Mouse (Mus musculus) Patski (cell line): ENCODE measurements at regions not wholly inside any gene's neighbourhood (a gene's known extent, or its start where the extent isn't known, plus 50 kb on each side); places are given as distances from the start of the nearest gene placed in this dataset.
"Not testable (repeated sequence)": the region's sequence is repeated elsewhere in the genome, so short reads cannot be mapped to it uniquely, and the experiment has no call there.

ENCODE experiments used
- ATAC-seq: fragments of 100-300 bp; one replicate; pipeline ENCODE4 v1.8.0; 2021
- CTCF ChIA-PET: fragments of 350-600 bp; sonication (Branson Sonifier 250); formaldehyde crosslinking; loops from one replicate; lab custom pipeline; 2022; ENCODE audit warnings: inconsistent platforms; lab: Charles Lee
- POLR2A ChIA-PET: fragments of 350-600 bp; sonication (Branson Sonifier 250); formaldehyde crosslinking; loops from one replicate; lab custom pipeline; 2022; ENCODE audit warnings: antibody characterized with exemption, inconsistent platforms; lab: Charles Lee
- DNase-seq: peaks from one replicate; pipeline ENCODE4 v3.0.0-alpha.2; 2011; ENCODE audit warnings: low read depth, low spot score
- H3K27me3 ChIP-seq: fragments of 371-371 bp; one replicate; pipeline ENCODE4 v1.5.1; 2021
- CTCF ChIP-seq: fragments of 100-300 bp; IDR thresholded peaks from one replicate; pipeline ENCODE4 v1.5.1; 2021
- in situ Hi-C: fragments of 300-500 bp; cut with MboI; formaldehyde crosslinking; loops from 3 replicates; pipeline ENCODE4 v1.11.1; 2018; ENCODE audit warnings: low pct_unique_long_range_greater_than_20kb, mixed read lengths

DNA sequence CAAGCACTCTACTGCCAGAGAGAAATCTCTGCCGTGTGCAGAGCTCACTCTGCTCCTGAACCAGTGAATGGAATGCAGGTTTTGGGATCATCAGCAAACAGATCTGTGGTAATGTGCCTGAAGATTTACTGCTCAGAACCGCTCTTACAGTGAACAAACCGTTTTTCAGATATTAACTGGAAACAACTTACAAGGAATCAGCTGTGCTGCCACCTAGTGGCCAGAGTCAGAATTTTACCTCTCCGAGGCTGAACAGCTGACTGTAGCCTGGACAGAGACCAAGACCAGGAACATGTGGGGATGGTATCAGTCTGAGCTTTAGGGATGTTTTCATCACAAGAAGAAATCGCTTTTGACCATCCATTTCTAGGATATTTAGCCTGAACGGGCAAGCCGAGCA is 65.3 kb downstream of the Gm15023 start:
- DNase-seq, CTCF ChIA-PET, POLR2A ChIA-PET, ATAC-seq, H3K27me3 ChIP-seq: not testable (repeated sequence)
- in situ Hi-C loops, result loop anchor here (25.0 kb wide), 1 partner anchor 700 kb away; no protein-coding TSS in a partner anchor
- peak; percentile 44 for TF ChIP-seq CTCF

DNA sequence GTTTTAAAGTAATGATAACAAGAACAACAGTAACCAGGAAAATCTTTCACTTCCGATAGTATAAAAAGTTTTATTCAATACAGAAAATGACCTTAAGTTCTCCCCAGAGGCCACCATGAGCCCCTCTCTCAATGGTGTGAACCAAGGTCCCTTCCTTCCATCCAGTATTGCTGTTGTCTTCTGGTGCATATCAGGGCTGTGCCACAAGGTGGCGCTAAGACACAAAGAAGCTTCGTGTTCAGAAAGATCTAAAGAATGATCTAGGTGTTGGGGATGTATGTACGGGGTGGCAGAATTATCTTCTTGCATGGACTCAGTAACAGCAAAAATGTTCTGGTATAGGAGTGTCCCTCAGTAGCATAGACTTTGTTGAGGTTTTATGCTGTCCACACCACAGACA is 66.6 kb downstream of the Gm15023 start:
- ATAC-seq, H3K27me3 ChIP-seq, POLR2A ChIA-PET, CTCF ChIA-PET, DNase-seq: not testable (repeated sequence)
- peak; percentile 51 for TF ChIP-seq CTCF
- in situ Hi-C loops, result loop anchor here (25.0 kb wide), 1 partner anchor 701 kb away; no protein-coding TSS in a partner anchor

DNA sequence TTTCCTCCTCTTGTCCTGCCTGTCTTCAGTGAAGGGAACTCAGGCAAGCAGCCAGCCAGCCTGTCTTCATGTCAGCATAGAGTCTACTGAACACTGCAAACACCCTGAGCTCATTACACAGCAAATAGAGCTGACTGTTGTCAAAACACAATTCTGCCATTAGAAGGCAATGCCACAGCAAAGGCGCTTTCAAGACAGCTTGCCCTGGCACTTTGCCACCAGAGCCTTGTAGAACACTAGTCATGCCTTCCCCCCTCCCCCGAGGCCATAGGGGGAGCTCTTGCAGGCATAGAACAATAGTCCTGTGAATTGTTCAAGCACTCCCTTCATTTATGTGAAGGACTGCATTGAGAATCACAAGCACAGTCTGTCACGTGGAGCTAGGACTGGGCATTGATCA is 75.8 kb downstream of the Gm15023 start:
- in situ Hi-C loops, result loop anchor here (25.0 kb wide), 1 partner anchor 711 kb away; no protein-coding TSS in a partner anchor
- CTCF ChIA-PET, result interaction anchor here (1.2 kb wide), 1 partner anchor 466 kb away, joined by 3 read pairs; no protein-coding TSS in a partner anchor
- TF ChIP-seq CTCF, result no peak
- DNase-seq (no peak), ATAC-seq (no peak)
- peaks cover 12% of the 10 kb centered on the region for H3K27me3 ChIP-seq
- POLR2A ChIA-PET, result no interaction called here

DNA sequence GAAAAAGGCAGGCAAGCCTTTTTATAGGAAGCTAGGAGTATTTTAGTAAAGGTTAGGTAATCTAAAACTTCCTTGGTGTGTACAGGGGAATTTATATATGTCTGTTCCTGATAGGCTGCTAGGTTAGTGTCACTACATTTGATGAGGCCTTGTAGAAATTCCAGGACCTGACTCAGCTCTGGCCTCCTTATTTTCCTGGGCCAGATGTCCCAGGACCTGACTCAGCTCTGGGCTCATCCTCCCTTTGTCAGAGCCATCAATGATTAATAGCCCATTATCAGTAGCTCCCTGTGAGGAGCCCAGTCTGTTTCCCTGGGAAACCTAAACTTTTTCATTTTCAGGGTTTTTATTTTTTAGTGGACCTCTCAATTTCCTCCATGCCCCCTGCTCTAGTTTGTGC is 79.3 kb downstream of the Gm15023 start:
- H3K27me3 ChIP-seq, result no peaks in the 10 kb centered on the region
- TF ChIP-seq CTCF, result no peak
- POLR2A ChIA-PET, result no interaction called here
- CTCF ChIA-PET, result no interaction called here
- ATAC-seq (peak; percentile 18), DNase-seq (no peak)
- in situ Hi-C loops, result loop anchor here (25.0 kb wide), 1 partner anchor 489 kb away; the partner anchor contains the start of gene Nxf7

DNA sequence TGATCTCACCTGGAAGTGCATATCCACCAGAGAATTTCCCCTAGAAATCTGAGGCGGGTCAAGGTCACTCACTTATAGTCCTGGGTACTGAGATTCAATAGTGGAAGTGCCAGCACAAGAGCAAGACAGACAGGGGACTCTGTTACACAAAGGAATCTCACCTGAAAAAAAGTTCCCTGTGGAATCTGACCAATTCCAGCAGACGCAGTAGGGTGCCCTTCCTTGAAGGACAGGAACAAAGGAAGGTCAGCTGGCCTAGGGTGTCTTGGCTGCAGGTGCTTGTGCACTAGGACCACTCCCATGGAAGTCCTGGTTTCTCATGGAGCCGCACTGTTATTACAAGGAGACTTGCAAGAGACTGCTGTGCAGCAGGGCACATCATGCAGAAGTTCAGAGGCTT is 81.2 kb downstream of the Gm15023 start:
- no peak for TF ChIP-seq CTCF
- no peak for DNase-seq
- no peaks in the 10 kb centered on the region for H3K27me3 ChIP-seq
- no peak for ATAC-seq
- POLR2A ChIA-PET, result no interaction called here
- in situ Hi-C loops, result loop anchor here (25.0 kb wide), 1 partner anchor 491 kb away; the partner anchor contains the start of gene Nxf7
- CTCF ChIA-PET, result no interaction called here

- DNase-seq, POLR2A ChIA-PET, H3K27me3 ChIP-seq: not testable (repeated sequence)
- ATAC-seq, result peak; percentile 77
- in situ Hi-C loops, result loop anchor here (25.0 kb wide), 1 partner anchor 496 kb away; the partner anchor contains the start of gene Nxf7
- TF ChIP-seq CTCF, result peak; percentile 52
- CTCF ChIA-PET, result interaction anchor here (0.8 kb wide), 1 partner anchor 161 kb away, joined by 3 read pairs; no protein-coding TSS in a partner anchor
These were observed 82.1 kb upstream of the Zmat1 start for GRCm38 (mm10) chrX:135091074-135091473.

DNA sequence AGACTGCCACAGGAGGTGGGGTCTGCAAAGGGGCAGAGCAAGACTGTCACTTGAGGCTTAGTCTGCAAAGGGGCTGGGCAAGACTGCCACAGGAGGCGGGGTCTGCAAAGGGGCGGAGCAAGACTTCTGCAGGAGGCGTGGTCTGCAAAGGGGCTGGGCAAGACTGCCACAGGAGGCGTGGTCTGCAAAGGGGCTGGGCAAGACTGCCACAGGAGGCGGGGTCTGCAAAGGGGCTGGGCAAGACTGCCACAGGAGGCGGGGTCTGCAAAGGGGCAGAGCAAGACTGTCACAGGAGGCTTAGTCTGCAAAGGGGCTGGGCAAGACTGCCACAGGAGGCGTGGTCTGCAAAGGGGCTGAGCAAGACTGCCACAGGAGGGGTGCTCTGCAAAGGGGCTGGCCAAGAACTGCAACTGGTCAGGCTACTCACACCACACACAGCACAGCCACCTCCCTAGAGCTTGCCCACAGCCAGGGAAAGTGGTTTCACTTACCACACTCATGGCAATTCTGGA is 78.1 kb upstream of the Zmat1 start:
- ATAC-seq, DNase-seq, CTCF ChIA-PET, H3K27me3 ChIP-seq, POLR2A ChIA-PET: not testable (repeated sequence)
- in situ Hi-C loops, result loop anchor here (25.0 kb wide), 1 partner anchor 500 kb away; the partner anchor contains the start of gene Nxf7

GRCm38 (mm10) chrX:135086564-135086963 is 77.6 kb upstream of the Zmat1 start:
- H3K27me3 ChIP-seq, ATAC-seq, DNase-seq, CTCF ChIA-PET, POLR2A ChIA-PET: not testable (repeated sequence)
- in situ Hi-C loops, result loop anchor here (25.0 kb wide), 1 partner anchor 501 kb away; the partner anchor contains the start of gene Nxf7

DNA sequence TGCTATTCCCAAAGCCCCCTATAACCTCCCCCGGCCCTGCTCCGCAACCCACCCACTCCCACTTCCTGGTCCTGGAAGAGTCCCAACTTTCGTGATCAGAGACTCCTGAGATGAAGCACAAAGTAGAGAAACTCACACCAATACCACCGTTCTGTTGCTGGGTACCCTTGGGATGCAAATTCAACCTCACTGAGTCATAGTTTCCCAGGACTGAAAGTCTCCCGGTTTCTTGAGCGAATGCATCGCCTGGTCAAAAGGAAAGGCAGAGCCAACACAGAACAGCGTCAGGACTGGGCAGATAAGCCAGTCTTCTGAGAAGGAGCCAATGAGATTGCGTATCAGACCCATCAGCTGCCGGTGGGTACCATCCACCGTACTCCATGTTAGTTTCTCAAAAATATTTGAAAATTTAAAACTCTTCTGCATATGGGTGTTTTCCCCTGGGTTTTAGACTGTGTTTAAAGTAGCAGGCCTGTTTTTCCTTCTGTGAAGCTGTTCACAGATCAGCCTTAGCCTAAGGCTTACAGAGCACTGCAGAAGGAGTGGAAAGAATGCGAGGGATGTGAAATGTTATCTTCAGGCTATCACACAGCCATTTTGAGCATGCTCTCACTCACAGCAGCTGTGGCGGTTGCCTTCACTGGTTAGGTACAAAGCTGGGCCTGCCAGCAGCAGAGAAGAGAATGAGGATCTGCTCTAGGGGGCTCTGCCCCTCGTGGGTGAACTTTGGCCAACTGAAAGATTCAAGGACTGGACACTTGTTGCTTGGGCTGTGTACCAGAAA is 77.0 kb upstream of the Zmat1 start:
- ATAC-seq, CTCF ChIA-PET: not testable (repeated sequence)

DNA sequence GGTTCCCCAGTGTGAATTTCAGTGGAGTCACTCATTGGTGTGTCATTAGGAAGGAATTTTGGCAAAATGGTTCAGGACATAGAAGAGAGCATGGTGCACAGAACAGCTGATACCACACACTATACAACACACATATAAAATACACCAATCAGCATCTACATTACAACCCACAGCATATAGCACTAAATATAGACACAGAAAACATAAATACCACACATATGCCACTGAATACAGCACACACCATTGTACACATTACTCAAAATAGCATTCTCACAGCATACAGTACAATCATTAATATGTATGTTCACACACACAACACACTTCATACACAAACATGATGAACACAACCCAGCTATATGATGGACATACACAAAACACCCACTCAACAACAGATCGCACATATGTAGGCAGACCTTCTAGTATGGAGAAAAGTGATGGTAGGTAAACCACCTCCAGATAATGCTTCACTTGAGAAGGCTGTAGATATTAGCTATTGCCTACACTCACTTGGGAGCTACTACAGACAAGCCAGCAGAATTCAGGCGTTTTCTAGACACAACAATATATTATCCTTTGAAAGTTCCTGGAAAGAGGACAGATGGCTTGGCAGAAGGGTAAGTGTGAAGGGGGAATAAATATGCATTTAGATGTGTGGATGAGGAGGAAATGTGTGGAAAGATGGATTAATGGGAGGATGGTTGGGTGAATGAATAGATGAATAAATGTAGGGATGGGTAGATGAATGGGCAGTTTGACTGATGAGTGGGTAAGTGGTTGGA is 71.6 kb upstream of the Zmat1 start:
- ATAC-seq (no peak), DNase-seq (no peak)
- peaks cover 9% of the 10 kb centered on the region for H3K27me3 ChIP-seq
- no peak for TF ChIP-seq CTCF
- POLR2A ChIA-PET, result no interaction called here
- in situ Hi-C loops, result loop anchor here (25.0 kb wide), 1 partner anchor 507 kb away; the partner anchor contains the start of gene Nxf7
- CTCF ChIA-PET, result no interaction called here

More for the DNA sequence above, 77.0 kb upstream of the Zmat1 start:
- in situ Hi-C loops, result loop anchor here (25.0 kb wide), 1 partner anchor 501 kb away; the partner anchor contains the start of gene Nxf7
- POLR2A ChIA-PET, DNase-seq, H3K27me3 ChIP-seq: not testable (repeated sequence)
